Mouse (Mus musculus) kidney, embryonic 15.5 days (tissue): ENCODE results near the gene Shc4. TPM values are rescaled to one million over a fixed set of nuclear protein-coding genes. Genes with fewer than 3 reads are reported as not detected.

Experiments used
- ATAC-seq: fragments of 200-750 bp; cut with Nextera tagmentation; replicated peaks from 2 replicates; pipeline ENCODE4 v1.8.0; 2017; ENCODE audit warnings: moderate TSS enrichment; ENCODE audit not compliant: low FRiP score
- H3K27ac ChIP-seq: fragments of 300-500 bp; sonication (generic); 2 replicates; pipeline ENCODE4 v1.5.1; 2015; ENCODE audit warnings: mild to moderate bottlenecking, inconsistent platforms
- H3K27me3 ChIP-seq: fragments of 300-500 bp; sonication (generic); 2 replicates; pipeline ENCODE4 v1.6.1; 2015; ENCODE audit warnings: inconsistent platforms
- H3K36me3 ChIP-seq: fragments of 300-500 bp; sonication (generic); 2 replicates; pipeline ENCODE4 v1.6.1; 2015; ENCODE audit warnings: inconsistent platforms
- H3K4me1 ChIP-seq: fragments of 300-500 bp; sonication (generic); 2 replicates; pipeline ENCODE4 v1.6.1; 2015; ENCODE audit warnings: inconsistent platforms
- H3K4me2 ChIP-seq: fragments of 300-500 bp; sonication (generic); 2 replicates; pipeline ENCODE4 v1.6.1; 2015; ENCODE audit warnings: moderate library complexity, mild to moderate bottlenecking, inconsistent platforms
- H3K4me3 ChIP-seq: fragments of 300-500 bp; sonication (generic); replicated peaks from 2 replicates; pipeline ENCODE4 v1.5.1; 2015; ENCODE audit warnings: mild to moderate bottlenecking, inconsistent platforms
- H3K9ac ChIP-seq: fragments of 300-500 bp; sonication (generic); 2 replicates; pipeline ENCODE4 v1.6.1; 2015; ENCODE audit warnings: mild to moderate bottlenecking, inconsistent platforms
- H3K9me3 ChIP-seq: fragments of 300-500 bp; sonication (generic); replicated peaks from 2 replicates; pipeline ENCODE4 v1.6.1; 2016; ENCODE audit warnings: inconsistent platforms
- WGBS: fragments of 180-500 bp; shearing (Covaris S2); methylation state at CpG from one replicate; pipeline ENCODE4 v1.1.7; 2015; ENCODE audit warnings: mixed read lengths; 5-methylcytosine and 5-hydroxymethylcytosine counted together
- polyA plus RNA-seq: library from polyadenylated mRNA; unstranded; fragments of >200 nt; fragmentation: Nextera tagmentation; extraction: Ambion mirVana; gene quantifications from 2 replicates; pipeline ENCODE4 v1.2.1, GENCODE M21; 2015

Shc4 gene
- polyA plus RNA-seq, 1 experiment from 2014 or later, result 1.3 TPM

- no peaks in the 10 kb centered on the region for H3K36me3 ChIP-seq
- no peak overlapping the region for H3K27ac ChIP-seq
- peaks cover 12% of the 10 kb centered on the region for H3K4me1 ChIP-seq
- WGBS, result 14% methylated on average over 10 of the region's 10 CpGs
- no peaks in the 10 kb centered on the region for H3K9me3 ChIP-seq
- peak overlapping the region; percentile 65 for H3K4me2 ChIP-seq
- H3K4me3 ChIP-seq, result peak overlapping the region; percentile 40
- H3K9ac ChIP-seq, result peak overlapping the region; percentile 37
- peak; percentile 75 for ATAC-seq
- no peaks in the 10 kb centered on the region for H3K27me3 ChIP-seq
Measured at GRCm38 (mm10) chr2:125659823-125660536, 64.0 kb downstream of the Shc4 start.

GRCm38 (mm10) chr2:125655391-125655790 lies 68.6 kb downstream of the Shc4 start:
- 89% methylated on average over 9 of the region's 9 CpGs for WGBS
- H3K27ac ChIP-seq, result no peak overlapping the region
- no peaks in the 10 kb centered on the region for H3K9me3 ChIP-seq
- ATAC-seq, result no peak
- H3K36me3 ChIP-seq, result no peaks in the 10 kb centered on the region
- H3K4me2 ChIP-seq, result no peak overlapping the region
- H3K27me3 ChIP-seq, result no peaks in the 10 kb centered on the region
- no peak overlapping the region for H3K4me3 ChIP-seq
- H3K9ac ChIP-seq, result no peak overlapping the region
- peaks cover 2% of the 10 kb centered on the region for H3K4me1 ChIP-seq

GRCm38 (mm10) chr2:125653286-125653685 lies 70.7 kb downstream of the Shc4 start:
- no peak for ATAC-seq
- H3K36me3 ChIP-seq, result no peaks in the 10 kb centered on the region
- H3K27ac ChIP-seq, result no peak overlapping the region
- H3K9me3 ChIP-seq, result no peaks in the 10 kb centered on the region
- H3K4me2 ChIP-seq, result no peak overlapping the region
- H3K27me3 ChIP-seq, result no peaks in the 10 kb centered on the region
- H3K9ac ChIP-seq, result no peak overlapping the region
- 94% methylated on average over 2 of the region's 2 CpGs for WGBS
- H3K4me1 ChIP-seq, result no peaks in the 10 kb centered on the region
- H3K4me3 ChIP-seq, result no peak overlapping the region

GRCm38 (mm10) chr2:125651563-125651962 lies 72.4 kb downstream of the Shc4 start:
- 75% methylated on average over 8 of the region's 8 CpGs for WGBS
- Histone ChIP-seq H3K27me3 (no peaks in the 10 kb centered on the region), H3K36me3 (no peaks in the 10 kb centered on the region), H3K4me2 (no peak overlapping the region), H3K4me1 (no peaks in the 10 kb centered on the region), H3K27ac (no peak overlapping the region), H3K9ac (no peak overlapping the region), H3K9me3 (no peaks in the 10 kb centered on the region), H3K4me3 (no peak overlapping the region)
- no peak for ATAC-seq

GRCm38 (mm10) chr2:125650742-125651352 lies 73.1 kb downstream of the Shc4 start:
- H3K4me3 ChIP-seq, result no peak overlapping the region
- ATAC-seq, result no peak
- H3K9me3 ChIP-seq, result no peaks in the 10 kb centered on the region
- H3K4me1 ChIP-seq, result no peaks in the 10 kb centered on the region
- 84% methylated on average over 14 of the region's 14 CpGs for WGBS
- no peak overlapping the region for H3K4me2 ChIP-seq
- no peaks in the 10 kb centered on the region for H3K27me3 ChIP-seq
- no peak overlapping the region for H3K27ac ChIP-seq
- no peak overlapping the region for H3K9ac ChIP-seq
- no peaks in the 10 kb centered on the region for H3K36me3 ChIP-seq

GRCm38 (mm10) chr2:125650038-125650437 lies 73.9 kb downstream of the Shc4 start:
- 77% methylated on average over 5 of the region's 5 CpGs for WGBS
- H3K9me3 ChIP-seq, result no peaks in the 10 kb centered on the region
- H3K4me1 ChIP-seq, result no peaks in the 10 kb centered on the region
- H3K36me3 ChIP-seq, result no peaks in the 10 kb centered on the region
- H3K4me3 ChIP-seq, result no peak overlapping the region
- no peak for ATAC-seq
- no peak overlapping the region for H3K27ac ChIP-seq
- H3K4me2 ChIP-seq, result no peak overlapping the region
- no peaks in the 10 kb centered on the region for H3K27me3 ChIP-seq
- no peak overlapping the region for H3K9ac ChIP-seq

GRCm38 (mm10) chr2:125644912-125645311 lies 79.0 kb downstream of the Shc4 start:
- Histone ChIP-seq H3K4me3 (no peak overlapping the region), H3K27me3 (no peaks in the 10 kb centered on the region), H3K27ac (no peak overlapping the region), H3K36me3 (no peaks in the 10 kb centered on the region), H3K9me3 (no peaks in the 10 kb centered on the region), H3K9ac (no peak overlapping the region), H3K4me1 (no peaks in the 10 kb centered on the region), H3K4me2 (no peak overlapping the region)
- WGBS, result 90% methylated on average over 6 of the region's 6 CpGs
- ATAC-seq, result no peak

- no peak overlapping the region for H3K4me3 ChIP-seq
- no peak for ATAC-seq
- H3K27ac ChIP-seq, result no peak overlapping the region
- H3K36me3 ChIP-seq, result no peaks in the 10 kb centered on the region
- H3K9me3 ChIP-seq, result no peaks in the 10 kb centered on the region
- no peaks in the 10 kb centered on the region for H3K27me3 ChIP-seq
- H3K4me2 ChIP-seq, result no peak overlapping the region
- no peak overlapping the region for H3K9ac ChIP-seq
- WGBS, result 38% methylated on average over 7 of the region's 7 CpGs
- no peaks in the 10 kb centered on the region for H3K4me1 ChIP-seq
Measured at GRCm38 (mm10) chr2:125637331-125637730, 86.6 kb downstream of the Shc4 start.

- Histone ChIP-seq H3K27ac (no peak overlapping the region), H3K9ac (no peak overlapping the region), H3K4me2 (no peak overlapping the region), H3K27me3 (no peaks in the 10 kb centered on the region), H3K4me3 (no peak overlapping the region), H3K4me1 (peaks cover 6% of the 10 kb centered on the region; the same call in 1 of the 2 replicates), H3K36me3 (no peaks in the 10 kb centered on the region), H3K9me3 (no peaks in the 10 kb centered on the region)
- no peak for ATAC-seq
- WGBS, result 95% methylated on average over 2 of the region's 2 CpGs
Measured at GRCm38 (mm10) chr2:125630010-125630409, 93.9 kb downstream of the Shc4 start.

- Histone ChIP-seq H3K9me3 (no peaks in the 10 kb centered on the region), H3K36me3 (no peaks in the 10 kb centered on the region), H3K27me3 (no peaks in the 10 kb centered on the region), H3K4me2 (no peak overlapping the region), H3K27ac (no peak overlapping the region), H3K9ac (no peak overlapping the region), H3K4me1 (peaks cover 14% of the 10 kb centered on the region), H3K4me3 (no peak overlapping the region)
- no peak for ATAC-seq
- 89% methylated on average over 6 of the region's 6 CpGs for WGBS
Measured at GRCm38 (mm10) chr2:125628487-125628886, 95.5 kb downstream of the Shc4 start.

GRCm38 (mm10) chr2:125626536-125626935 lies 97.4 kb downstream of the Shc4 start:
- 68% methylated on average over 4 of the region's 4 CpGs for WGBS
- Histone ChIP-seq H3K9me3 (no peaks in the 10 kb centered on the region), H3K4me3 (no peak overlapping the region), H3K4me2 (no peak overlapping the region), H3K9ac (no peak overlapping the region), H3K27me3 (no peaks in the 10 kb centered on the region), H3K4me1 (peaks cover 23% of the 10 kb centered on the region), H3K27ac (no peak overlapping the region), H3K36me3 (no peaks in the 10 kb centered on the region)
- ATAC-seq, result no peak

GRCm38 (mm10) chr2:125624837-125625351 lies 99.1 kb downstream of the Shc4 start, which contains the start of gene Cep152:
TSS of gene Cep152 (minus strand) at chr2:125625113.
- ATAC-seq, result peak; percentile 98
- Histone ChIP-seq H3K4me2 (peak within 1 kb of the TSS; percentile 67), H3K36me3 (peaks cover 5% of the 10 kb centered on the region; the same call in 1 of the 2 replicates), H3K27ac (peak within 1 kb of the TSS; percentile 72), H3K4me1 (peaks cover 36% of the 10 kb centered on the region), H3K4me3 (peak within 1 kb of the TSS; percentile 94), H3K27me3 (no peaks in the 10 kb centered on the region), H3K9me3 (no peaks in the 10 kb centered on the region), H3K9ac (peak within 1 kb of the TSS; percentile 93)
- WGBS, result 0% methylated on average over 50 of the region's 50 CpGs
